Mouse (Mus musculus) ES-E14 (cell line): ENCODE measurements around the gene Fscn2. TPM values are rescaled to one million over a fixed set of nuclear protein-coding genes. Genes with fewer than 3 reads are reported as not detected.

Source experiments
- DNase-seq: peaks from one replicate; pipeline ENCODE4 v3.0.0-alpha.2; 2013; ENCODE audit warnings: low read depth, low spot score
- H3K27ac ChIP-seq: 2 replicates; pipeline ENCODE4 v1.5.1; 2012; ENCODE audit warnings: low read depth, mild to moderate bottlenecking, low read length, moderate library complexity, mixed read lengths; ENCODE audit not compliant: poor library complexity, insufficient read depth, severe bottlenecking
- H3K36me3 ChIP-seq: 2 replicates; pipeline ENCODE4 v1.6.1; 2012; ENCODE audit warnings: mild to moderate bottlenecking, low read length, moderate library complexity, mixed read lengths; ENCODE audit not compliant: control insufficient read depth, poor library complexity, insufficient read depth, severe bottlenecking
- H3K4me1 ChIP-seq, 2 experiments: fragments of 150-350 bp in 1 of 2; sonication (generic) in 1 of 2; 2 replicates each; pipeline ENCODE4 v1.6.1; 2012; ENCODE audit warnings: low read length in 2 of 2, mild to moderate bottlenecking in 1 of 2, mixed read lengths in 1 of 2; ENCODE audit not compliant: control insufficient read depth in 2 of 2, insufficient read depth in 2 of 2, poor library complexity in 1 of 2
- H3K4me3 ChIP-seq, 2 experiments: fragments of 150-350 bp in 1 of 2; sonication (generic) in 1 of 2; 2 replicates each; pipeline ENCODE4 v1.5.1; 2012; ENCODE audit warnings: low read length in 2 of 2, low read depth in 1 of 2, mild to moderate bottlenecking in 1 of 2, mixed read lengths in 1 of 2; ENCODE audit not compliant: insufficient read depth in 1 of 2, poor library complexity in 1 of 2, severe bottlenecking in 1 of 2
- H3K9ac ChIP-seq: 2 replicates; pipeline ENCODE4 v1.6.1; 2012; ENCODE audit warnings: low read depth, mild to moderate bottlenecking, low read length, mixed read lengths; ENCODE audit not compliant: poor library complexity, insufficient read depth, severe bottlenecking
- H3K9me3 ChIP-seq: fragments of 150-350 bp; sonication (generic); 2 replicates; pipeline ENCODE4 v1.6.1; 2012; ENCODE audit warnings: low read depth, mild to moderate bottlenecking, low read length; ENCODE audit not compliant: control insufficient read depth, insufficient read depth
- CHD2 ChIP-seq: IDR thresholded peaks from 2 replicates; pipeline ENCODE4 v1.6.1; 2014; ENCODE audit warnings: mild to moderate bottlenecking, low read depth, low read length, inconsistent platforms
- HCFC1 ChIP-seq: IDR thresholded peaks from 2 replicates; pipeline ENCODE4 v1.6.1; 2012; ENCODE audit warnings: low read length, inconsistent platforms, borderline replicate concordance; ENCODE audit not compliant: insufficient read depth
- MAFK ChIP-seq: IDR thresholded peaks from 2 replicates; pipeline ENCODE4 v1.6.1; 2014; ENCODE audit warnings: mild to moderate bottlenecking, low read depth, low read length, inconsistent platforms; ENCODE audit not compliant: insufficient read depth
- ZC3H11A ChIP-seq: IDR thresholded peaks from 2 replicates; pipeline ENCODE4 v1.6.1; 2012; ENCODE audit warnings: low read depth, mild to moderate bottlenecking, inconsistent platforms, low read length, borderline replicate concordance
- ZNF384 ChIP-seq: IDR thresholded peaks from 2 replicates; pipeline ENCODE4 v1.6.1; 2012; ENCODE audit warnings: low read depth, low read length, inconsistent platforms
- in situ Hi-C, 2 experiments: fragments of 600-800 bp; cut with MboI; formaldehyde crosslinking; loops; one replicate each; pipeline ENCODE4 v1.15.1; 2025; ENCODE audit warnings: low sequenced_read_pairs in 2 of 2, inconsistent platforms in 1 of 2; ENCODE audit not compliant: unreplicated experiment in 2 of 2
- total RNA-seq: library from RNA; depleted of rRNA; stranded (reverse); fragments of 300-350 nt; gene quantifications from 2 replicates; pipeline ENCODE4 v1.2.3, GENCODE M21; 2012

The Fscn2 gene
- total RNA-seq, 1 experiment, result 0.31 TPM

DNA sequence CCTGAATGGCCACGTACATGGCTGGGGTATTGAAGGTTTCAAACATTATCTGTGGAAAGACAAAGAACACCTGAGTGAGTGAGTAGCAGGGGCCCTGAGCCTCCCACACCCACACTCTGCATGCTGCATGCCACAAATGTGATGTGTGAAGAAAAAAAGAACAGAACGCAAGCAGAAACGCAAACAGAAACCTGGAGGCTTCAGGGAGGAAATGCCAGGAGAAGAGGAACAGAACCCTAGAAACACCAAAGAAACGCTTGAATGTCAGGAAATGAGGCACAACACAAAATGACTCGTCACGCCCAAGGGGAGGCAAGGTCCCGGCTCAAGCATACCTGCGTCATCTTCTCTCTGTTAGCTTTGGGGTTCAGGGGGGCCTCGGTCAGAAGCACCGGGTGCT is 14.0 kb upstream of the Fscn2 start:
- no peak overlapping the region for H3K27ac ChIP-seq
- peaks cover 2 to 16% of the 10 kb centered on the region in 2 experiments; a peak in 2 of 4 replicates for H3K4me1 ChIP-seq
- H3K36me3 ChIP-seq, result peaks cover 21% of the 10 kb centered on the region
- no peaks in the 10 kb centered on the region for H3K9me3 ChIP-seq
- no peak for TF ChIP-seq ZNF384
- no peak for TF ChIP-seq MAFK
- no peak for TF ChIP-seq HCFC1
- TF ChIP-seq ZC3H11A, result no peak
- no peak for TF ChIP-seq CHD2
- peak overlapping the region; percentile 59 to 83 for H3K4me3 ChIP-seq
- in situ Hi-C loops, result no loop called here
- no peak for DNase-seq
- H3K9ac ChIP-seq, result peak overlapping the region; percentile 94

GRCm38 (mm10) chr11:120347791-120348683 is 13.3 kb upstream of the Fscn2 start, which contains the start of gene Actg1:
Actg1 (minus strand) TSS chr11:120348542.
- Histone ChIP-seq H3K9ac (peak within 1 kb of the TSS; percentile 94), H3K36me3 (peaks cover 21% of the 10 kb centered on the region), H3K4me1 (peaks cover 2 to 21% of the 10 kb centered on the region in 2 experiments; a peak in 2 of 4 replicates), H3K4me3 (peak within 1 kb of the TSS; percentile 74 to 83), H3K9me3 (no peaks in the 10 kb centered on the region), H3K27ac (peak within 1 kb of the TSS; percentile 99)
- DNase-seq, result no peak
- in situ Hi-C loops, result no loop called here
- TF ChIP-seq CHD2, result no peak
- TF ChIP-seq ZC3H11A, result no peak
- TF ChIP-seq MAFK, result no peak
- TF ChIP-seq ZNF384, result no peak
- TF ChIP-seq HCFC1, result no peak

DNA sequence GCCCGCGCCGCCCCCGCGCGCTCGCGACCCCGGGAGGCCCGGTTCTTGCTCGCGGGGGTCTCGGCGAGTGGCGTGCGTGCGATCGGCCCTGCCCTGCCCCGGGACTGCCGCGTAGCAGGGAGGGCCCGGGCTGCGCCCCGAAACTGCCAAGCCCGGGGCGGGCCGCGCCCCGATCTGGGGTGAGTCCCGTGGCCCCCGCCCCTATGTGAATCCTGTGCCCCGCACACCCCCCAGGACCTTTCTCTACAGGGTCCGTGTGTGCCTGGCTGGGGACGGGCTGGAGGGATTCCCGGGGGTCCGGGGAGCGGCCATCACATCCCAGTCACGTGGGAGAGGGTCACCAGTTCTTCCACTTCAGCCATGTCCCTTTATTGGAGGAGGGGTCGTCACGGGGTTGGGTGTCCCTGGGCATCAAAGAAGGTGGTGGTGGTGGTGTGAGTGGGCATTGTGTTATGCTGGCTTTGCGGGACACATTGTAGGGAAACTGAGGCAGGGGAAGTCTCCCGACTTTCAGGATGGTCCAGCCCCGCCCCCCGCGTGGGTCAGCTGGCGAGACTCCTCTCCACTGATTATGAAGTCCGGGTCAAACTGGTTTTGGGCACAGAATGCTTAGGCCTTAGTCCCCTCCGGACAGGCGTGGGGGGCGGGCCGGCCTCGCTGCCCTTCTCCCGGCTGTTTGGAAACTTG is 12.5 kb upstream of the Fscn2 start:
- Histone ChIP-seq H3K27ac (peak overlapping the region; percentile 99), H3K9ac (peak overlapping the region; percentile 94), H3K4me1 (peaks cover 3 to 29% of the 10 kb centered on the region in 2 experiments; a peak in 3 of 4 replicates), H3K36me3 (peaks cover 21% of the 10 kb centered on the region), H3K4me3 (peak overlapping the region; percentile 67 to 79), H3K9me3 (no peaks in the 10 kb centered on the region)
- TF ChIP-seq HCFC1 (no peak), MAFK (no peak), CHD2 (no peak), ZNF384 (no peak), ZC3H11A (no peak)
- in situ Hi-C loops, result no loop called here
- DNase-seq, result no peak

DNA sequence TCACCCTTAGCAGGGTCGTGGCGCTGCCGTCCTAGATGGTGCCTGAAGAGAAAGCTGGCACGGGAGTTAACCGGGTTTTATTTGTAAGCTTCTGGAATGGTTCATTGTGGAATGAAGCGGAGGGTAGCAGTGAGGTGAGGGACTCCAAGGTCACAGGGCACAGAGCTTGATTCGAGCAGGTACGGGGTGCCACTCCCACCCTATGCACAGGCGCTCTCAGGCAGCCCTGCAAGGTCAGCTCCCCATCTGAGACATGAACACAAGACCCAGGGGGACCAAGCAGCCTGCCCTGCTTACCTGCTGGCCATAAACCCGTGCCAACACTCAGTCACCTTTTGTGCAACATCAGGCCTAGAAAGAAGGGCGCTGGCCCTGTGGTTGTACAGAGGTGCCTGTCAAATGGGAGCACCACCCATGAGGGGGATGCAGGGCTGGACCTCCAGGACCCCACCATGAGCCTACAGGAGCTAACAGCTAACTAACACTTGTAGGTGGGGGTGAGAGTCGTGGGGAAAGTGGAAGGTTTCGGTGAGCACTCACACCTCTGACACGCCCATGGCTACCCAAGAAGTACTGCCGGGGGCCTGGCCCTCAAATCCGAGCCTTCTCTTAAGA is 11.9 kb upstream of the Fscn2 start:
- TF ChIP-seq MAFK, result no peak
- TF ChIP-seq HCFC1, result no peak
- in situ Hi-C loops, result no loop called here
- H3K27ac ChIP-seq, result peak overlapping the region; percentile 99
- no peak for DNase-seq
- H3K36me3 ChIP-seq, result peaks cover 21% of the 10 kb centered on the region
- H3K4me1 ChIP-seq, result peaks cover 4 to 30% of the 10 kb centered on the region in 2 experiments; a peak in 3 of 4 replicates
- peak overlapping the region; percentile 67 to 79 for H3K4me3 ChIP-seq
- peak overlapping the region; percentile 94 for H3K9ac ChIP-seq
- no peaks in the 10 kb centered on the region for H3K9me3 ChIP-seq
